Mouse (Mus musculus) heart, postnatal 14 days (tissue): ENCODE measurements around the gene Ttll9. TPM values are rescaled to one million over a fixed set of nuclear protein-coding genes. Genes with fewer than 3 reads are reported as not detected.

ENCODE experiments used
- DNase-seq, 2 experiments: peaks; one replicate each; pipeline ENCODE4 v3.0.0; 2021 to 2022
- intact Hi-C: fragments of 180-260 bp; cut with DNase I; formaldehyde crosslinking; loops from one replicate; pipeline ENCODE4 v1.15.1; 2025
- total RNA-seq, 2 experiments: library from RNA; stranded (reverse); gene quantifications; 2 replicates each; pipeline ENCODE4 v1.2.3; 2021

Ttll9 gene
- total RNA-seq, 2 experiments from 2014 or later, result not detected

DNA sequence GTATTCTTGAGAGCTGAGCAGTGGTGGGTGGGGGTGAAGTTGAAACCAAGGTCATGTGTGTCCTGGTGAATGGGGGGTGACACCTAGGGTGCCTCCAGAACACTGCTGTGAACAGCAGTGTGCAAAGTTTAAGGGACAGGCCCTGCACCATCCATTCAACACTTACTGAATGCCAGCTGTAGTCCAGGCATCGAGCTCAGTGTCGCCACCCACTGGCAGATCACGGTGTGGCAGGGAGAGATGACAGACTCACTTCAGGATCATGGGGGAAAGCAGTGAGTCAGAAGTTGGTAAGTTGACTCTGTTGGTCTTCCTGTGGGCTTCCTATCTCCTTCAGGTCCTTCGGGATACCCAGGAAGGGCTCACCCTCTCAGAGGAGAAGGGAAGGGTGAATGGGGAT, 22.4 kb upstream of the Ttll9 start:
- DNase-seq, result peak in 1 of 2 experiments; percentile 69
- intact Hi-C loops, result no loop called here

DNA sequence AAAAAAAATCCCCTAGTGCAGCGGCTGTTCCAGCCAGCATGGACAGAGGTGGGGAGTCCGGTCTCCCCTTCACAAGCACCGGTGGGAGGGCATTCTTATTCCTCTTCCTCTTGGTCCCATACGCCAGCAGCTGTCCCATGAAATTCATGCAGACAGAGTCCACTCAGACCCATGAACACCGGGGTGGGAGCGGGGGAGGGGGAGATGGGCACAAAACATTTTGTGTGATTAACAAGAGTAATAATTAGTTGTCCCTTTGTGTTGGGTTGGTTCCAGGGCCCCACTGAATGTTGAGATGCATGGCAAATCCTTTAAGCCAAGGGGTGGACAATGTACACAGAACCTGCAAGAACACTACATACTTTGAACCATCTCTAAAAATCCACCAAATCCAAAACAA, 21.2 kb upstream of the Ttll9 start:
- DNase-seq, result no peak
- intact Hi-C loops, result no loop called here

DNA sequence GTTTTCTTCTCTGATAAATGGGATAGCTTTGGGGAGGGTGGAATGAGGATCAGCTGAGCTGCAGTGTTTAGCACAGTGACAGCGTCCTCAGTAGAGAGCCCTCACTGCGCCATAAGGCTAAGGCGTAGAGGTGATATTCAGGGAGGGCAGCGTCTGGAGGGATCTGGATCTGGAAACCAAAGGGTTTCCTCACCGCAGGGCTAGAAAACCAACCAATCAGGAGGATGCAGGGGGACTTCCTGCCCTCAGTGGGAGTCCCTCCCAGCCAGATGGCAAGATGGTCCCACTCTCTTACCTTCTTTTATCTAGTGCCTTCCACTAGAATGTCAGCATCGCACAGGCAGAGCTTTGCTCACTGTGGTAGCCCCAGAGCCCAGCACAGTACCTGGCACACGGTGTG, 20.5 kb upstream of the Ttll9 start:
- no peak for DNase-seq
- intact Hi-C loops, result no loop called here

DNA sequence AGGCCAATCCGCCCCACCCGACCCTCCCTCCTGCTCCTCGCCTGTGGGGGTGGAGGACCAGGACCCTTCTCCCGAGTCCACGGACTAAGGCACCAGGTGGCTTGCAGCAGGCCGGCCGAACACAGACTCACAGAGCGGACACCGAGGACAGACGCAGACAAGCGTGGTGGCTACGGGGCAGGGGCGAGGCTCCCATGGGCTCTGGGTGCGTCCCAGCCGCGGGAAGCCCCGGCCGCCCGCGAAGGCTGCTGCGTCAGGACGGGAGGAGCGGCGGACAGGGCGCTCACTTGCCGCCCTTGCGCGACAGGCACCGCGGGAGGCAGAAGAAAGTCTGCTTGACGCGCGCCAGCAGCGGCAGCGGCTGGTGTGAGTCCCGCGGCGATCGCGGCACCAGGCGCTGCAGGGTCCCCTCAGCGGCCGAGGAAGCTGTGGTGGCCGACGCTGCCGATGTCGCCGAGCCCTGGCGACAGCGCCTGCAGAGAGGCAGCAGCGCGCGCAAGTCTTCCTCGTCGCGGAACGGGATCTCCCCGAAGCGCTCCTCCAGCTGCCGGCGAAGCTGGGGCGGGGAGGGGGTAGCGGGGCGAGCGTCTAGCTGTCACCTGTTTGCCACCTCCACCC, 19.3 kb upstream of the Ttll9 start:
- DNase-seq, result no peak
- intact Hi-C loops, result no loop called here

DNA sequence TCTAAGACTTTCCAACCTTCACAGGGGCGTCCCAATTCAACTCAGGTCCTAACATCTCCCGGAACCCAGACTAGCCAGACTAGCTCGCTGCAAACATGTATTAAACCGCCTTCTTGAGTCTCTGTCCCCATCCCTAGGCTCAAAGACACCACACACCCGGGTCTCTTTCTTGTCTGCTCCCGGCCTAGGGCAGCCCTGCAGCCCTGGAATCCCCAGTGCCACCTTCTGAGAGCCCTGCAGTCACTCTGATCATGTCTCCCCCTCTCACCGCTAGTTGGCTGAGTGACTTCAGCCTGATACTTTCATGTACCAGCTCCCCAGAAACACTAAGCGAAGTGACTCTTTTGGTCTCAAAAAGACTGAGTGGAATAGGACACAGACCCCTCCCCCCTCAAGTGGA, 18.7 kb upstream of the Ttll9 start:
- DNase-seq, result no peak
- intact Hi-C loops, result no loop called here

DNA sequence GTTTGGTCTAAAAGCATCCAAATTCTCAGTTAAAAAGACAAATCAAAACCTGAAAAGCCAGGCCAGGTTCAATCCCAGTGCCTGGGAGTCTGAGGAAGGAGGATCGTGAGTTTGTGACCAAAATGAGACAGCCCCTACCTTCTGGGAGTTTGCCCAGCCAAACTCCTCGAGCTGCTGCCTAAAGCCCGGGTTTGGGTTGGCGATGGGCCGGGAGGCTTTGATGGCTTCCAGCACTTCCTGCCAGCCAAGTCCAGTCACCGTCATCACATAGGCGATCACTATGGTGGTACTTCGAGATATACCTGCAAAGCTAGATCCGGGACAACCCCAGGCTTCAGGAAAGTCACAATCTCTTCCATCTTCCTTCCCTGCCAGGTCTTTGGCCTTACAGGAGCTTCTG, 18.3 kb upstream of the Ttll9 start:
- DNase-seq, result no peak
- intact Hi-C loops, result no loop called here

DNA sequence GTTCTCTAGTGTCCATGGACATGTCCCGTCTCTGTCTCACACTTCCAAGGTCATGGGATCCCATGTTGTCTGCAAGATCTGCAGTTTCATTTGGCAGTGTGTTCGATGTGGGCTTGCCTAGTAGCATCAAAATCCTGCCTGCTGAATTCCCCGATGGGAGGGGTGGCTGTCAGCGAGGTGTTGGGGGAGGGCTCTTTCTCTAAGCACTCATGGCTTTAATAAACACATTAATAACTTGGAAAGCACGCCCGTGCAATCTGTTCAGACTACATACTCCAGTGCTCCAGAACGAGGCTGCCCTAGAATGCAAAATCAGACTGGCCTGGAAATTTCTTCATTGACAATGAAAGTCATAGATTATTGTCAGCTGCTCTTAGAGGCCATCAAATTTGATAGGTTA, 15.2 kb upstream of the Ttll9 start:
- intact Hi-C loops, result no loop called here
- no peak for DNase-seq

DNA sequence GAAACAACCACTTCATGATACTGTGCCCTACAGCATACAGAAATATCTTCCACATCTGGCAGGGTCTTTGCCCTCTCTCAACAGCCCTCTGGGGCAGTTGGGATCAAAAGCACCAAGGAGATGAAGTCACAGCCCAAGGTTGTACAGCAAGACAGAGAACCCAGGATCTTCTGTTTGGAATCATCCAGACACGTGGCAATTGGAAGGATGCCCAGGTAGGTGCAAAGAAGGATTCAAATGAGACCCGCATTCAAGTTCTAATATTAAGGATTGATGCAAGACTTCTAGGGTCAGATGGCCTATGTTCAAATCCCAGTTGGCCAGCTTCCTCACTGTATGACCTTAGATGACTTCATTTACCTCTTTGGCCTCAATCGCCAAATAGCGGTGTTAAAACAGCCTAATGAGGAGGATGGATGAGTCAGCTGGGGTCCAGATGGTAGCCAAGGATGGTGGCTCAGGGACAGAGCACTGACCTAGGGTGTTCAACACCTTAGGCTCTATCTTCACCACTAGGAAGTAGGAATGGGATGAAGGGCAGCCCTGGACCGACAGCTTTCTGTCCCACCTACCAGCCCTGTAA, 13.8 kb upstream of the Ttll9 start:
- intact Hi-C loops, result no loop called here
- no peak for DNase-seq

DNA sequence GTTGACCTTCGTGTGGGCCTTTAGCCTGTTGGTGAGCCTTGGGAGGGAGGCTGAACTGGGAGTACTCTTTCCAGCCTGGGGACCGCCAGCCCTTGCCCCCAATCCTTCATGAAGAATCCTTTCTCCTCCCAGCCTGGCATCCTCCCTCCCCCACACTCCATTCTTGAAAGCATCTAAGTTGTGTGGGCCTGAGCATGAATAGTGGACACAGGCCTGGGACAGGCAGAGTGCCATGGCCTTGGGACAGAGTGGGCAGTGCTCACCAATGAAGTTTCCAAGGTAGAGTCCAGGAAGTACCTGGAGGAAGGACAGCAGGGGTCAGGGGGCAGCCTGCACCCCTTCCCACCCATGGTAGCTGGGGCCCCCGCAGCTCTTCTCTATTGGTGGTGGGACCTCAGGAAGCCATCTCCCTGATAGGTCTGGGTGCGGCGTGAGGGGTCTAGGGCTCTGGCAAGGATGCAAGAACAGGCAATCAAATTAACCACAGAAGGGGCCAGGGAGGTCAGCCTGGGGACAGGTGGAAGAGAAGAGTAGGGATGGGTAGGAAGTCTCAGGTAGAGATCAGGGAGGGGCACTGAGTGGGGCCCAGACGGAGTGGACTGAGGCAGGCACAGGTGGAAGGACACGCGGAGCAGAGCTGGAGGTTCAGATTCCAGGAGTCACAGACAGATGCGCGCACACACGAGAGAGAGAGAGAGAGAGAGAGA, 11.8 kb upstream of the Ttll9 start:
- intact Hi-C loops, result no loop called here
- DNase-seq, result no peak

DNA sequence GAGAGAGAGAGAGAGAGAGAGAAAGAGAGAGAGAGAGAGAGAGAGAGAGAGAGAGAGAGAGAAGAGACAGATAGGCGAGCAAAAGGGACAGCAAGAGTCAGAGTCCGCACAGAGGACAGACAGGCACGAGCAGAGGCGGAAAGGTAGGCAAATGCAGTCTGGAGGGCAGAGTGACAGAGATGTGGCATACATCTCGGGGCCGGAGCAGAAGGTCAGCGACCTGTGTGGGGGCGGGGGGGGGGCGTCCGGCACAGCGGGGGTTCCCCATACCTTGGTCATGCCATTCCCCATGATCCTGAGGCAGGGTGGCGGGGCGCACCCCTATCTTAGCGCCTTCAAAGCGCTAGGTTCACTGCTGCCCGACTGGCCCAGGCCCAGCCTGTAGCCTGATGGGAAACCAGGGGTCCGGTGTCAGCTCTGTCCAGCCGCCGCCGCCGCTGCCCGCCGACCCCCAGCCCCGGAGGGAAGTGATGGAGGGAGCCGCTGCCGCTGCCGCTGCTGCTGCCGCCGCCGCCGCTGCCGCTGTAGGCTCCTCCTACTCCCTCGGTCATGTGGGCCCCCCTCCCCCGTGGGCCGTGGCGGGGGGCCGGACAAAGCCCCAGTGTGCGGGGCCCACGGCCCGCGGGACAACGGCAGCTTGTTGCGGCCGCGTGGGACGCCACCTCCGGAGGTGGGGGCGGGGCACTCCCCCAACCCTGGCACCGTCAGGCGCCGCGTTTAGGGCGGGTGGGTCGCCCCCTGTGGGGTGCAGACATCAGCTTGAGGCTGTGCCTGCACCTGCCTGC, 11.0 kb upstream of the Ttll9 start, which contains the start of gene Dusp15:
TSS of gene Dusp15 (minus strand) at position 634 of the 785 bp plus-strand sequence.
- peak; percentile 25 to 33 for DNase-seq
- intact Hi-C loops, result no loop called here

DNA sequence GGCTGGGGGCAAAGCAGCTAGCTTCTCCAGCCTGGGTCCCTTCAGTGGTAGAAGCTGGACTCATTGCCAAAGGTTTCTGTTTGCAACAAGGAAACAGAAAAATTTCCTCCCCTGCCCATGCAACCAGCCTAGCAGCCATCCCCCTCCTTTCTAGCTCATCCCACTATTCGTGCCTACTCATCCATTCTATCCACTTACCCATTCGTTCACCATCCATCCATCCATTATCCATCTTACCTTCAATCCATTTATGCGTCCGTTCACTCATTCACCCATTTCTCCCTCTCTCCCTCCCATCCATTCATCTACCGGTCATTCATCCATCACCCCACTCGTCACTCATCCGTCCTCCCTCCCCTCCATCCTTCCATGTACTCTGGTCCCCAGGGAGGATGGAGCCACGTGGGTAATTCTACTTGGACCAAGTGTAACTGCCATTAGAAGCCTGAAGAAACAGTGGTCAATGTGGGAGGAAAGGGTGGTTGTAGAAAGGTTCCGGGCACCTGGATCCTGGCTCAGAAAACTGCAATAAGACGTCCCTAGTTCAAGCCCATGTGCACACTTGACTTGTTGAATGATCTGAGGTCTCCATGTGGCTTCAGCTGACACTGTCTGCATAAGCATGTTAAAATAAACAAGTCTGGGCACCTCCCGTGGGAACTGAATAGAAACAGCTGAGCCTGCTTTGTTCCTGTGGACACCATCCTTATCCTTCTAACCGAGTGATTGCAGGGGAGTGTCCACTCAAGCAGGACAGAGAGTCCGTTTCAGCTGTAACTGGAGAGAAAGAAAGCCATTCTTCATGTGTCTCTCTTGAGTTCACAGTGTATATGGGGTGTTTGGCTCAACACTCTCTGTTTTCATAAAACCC, 10.2 kb upstream of the Ttll9 start:
- intact Hi-C loops, result no loop called here
- no peak for DNase-seq

DNA sequence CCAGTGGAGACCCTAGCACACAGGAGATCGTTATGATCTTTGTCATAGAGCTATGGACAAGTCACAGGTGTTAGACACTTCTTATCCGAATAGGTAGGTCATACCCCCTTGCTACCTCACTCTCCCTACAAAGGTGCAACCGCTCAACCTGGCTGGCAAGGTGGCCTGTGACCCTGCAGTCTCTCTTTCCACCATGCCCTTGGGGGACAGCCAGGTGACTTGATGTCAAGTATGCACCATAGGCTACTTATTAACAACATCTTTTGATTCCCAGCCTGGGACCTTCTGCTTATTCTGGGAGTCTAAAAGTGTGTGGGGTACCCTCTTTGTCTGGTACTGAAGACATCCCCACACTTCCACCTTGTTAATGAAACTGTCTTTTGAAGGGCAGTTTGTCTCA, 4.2 kb upstream of the Ttll9 start:
- intact Hi-C loops, result no loop called here

DNA sequence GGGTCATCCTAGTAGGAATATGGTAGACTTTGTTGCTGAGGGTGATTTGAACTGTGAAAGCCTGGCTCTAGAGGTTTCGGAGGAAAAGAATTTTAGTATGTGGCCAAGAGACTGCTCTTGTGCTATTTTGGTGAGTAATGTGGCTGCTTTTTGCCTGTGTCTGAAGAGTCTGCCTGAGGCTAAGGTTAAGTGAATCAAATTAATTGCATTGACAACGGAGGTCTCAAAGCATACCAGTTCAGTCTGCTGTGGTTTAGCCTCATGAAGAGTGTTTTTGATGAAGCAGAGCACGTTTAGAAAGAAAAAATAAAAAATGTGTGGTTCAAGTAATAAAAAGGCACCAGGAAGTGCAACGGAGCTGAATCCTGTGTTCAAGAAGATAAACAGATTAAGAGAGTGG, 3.3 kb downstream of the Ttll9 start:
- intact Hi-C loops, result no loop called here
- DNase-seq, result no peak

More for the DNA sequence above, 4.2 kb upstream of the Ttll9 start:
- DNase-seq, result no peak

DNA sequence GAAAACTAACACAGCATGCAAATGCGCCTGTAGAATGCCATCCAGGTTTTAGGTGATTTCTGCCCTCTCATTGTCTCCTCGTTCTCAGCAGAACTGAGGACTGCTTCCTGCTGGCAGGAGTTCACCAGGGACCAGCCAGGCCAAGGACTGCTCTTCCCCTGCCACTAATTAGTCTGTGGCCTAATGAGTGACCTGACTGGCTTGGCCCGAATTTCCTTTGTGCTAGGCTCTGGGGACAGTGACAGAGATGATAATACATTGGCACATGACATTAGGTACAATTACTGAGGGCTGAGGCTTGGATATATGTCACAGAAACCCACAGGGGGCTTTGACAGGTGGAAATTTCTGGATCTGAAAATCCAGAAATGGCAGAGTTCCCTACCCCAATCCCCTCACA, 14.7 kb downstream of the Ttll9 start:
- no peak for DNase-seq
- intact Hi-C loops, result no loop called here

DNA sequence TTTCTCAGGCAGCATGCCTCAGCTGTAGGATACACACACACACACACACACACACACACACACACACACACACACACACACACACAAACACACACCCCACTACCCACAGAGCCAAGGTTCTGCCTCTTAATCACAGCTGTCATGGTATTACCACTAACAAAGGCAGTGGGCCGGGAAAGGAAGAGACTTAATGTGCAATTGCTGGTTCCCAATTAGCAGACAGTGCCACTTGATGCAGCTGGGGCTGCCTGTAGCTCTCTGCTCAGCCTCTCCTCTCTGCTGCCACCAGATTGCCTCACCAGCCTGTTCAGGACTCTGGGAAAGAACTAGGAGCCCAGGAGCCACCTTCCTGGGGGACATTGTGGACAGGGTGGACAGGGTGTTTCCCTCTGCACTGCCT, 23.3 kb downstream of the Ttll9 start:
- intact Hi-C loops, result no loop called here

DNA sequence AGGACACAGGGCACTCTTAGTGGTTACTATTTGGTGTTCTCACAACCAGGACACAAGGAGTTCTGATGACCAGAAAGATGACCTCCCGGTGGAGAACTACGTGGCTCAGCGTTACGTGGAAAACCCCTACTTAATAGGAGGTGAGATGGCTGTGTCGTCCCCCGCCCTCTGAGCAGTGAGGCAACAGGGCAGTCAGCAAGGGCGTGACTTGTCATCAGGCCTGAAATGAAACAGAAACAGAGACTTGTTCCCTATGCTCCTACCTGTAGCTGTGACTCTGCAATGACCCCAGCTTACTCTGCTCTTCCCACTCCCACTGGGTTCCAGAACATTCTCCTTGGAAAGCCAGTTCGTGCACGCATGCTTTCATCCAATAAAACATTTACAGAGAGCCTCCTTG, 29.2 kb downstream of the Ttll9 start:
- no peak for DNase-seq
- intact Hi-C loops, result no loop called here

More for the DNA sequence above, 23.3 kb downstream of the Ttll9 start:
- DNase-seq, result no peak

DNA sequence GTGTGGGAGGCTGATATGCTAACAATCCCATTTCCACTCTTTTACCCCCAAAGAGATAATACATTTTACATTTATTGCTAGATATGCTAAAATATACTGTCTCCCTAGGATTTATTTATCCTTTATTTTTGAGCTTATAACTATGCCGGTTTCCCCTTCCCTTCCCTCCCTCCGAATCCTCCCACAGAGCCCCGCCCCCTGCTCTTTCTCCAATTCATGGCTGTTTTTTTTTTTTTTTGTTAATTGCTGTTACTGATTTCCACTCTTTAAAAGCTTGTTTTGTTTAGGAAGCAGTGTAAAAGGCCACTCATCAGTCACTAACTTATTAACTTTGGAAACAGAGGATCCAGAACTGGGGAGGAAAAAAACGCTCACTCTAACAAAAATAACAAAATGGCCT, 34.8 kb downstream of the Ttll9 start:
- DNase-seq, result no peak
- intact Hi-C loops, result no loop called here

DNA sequence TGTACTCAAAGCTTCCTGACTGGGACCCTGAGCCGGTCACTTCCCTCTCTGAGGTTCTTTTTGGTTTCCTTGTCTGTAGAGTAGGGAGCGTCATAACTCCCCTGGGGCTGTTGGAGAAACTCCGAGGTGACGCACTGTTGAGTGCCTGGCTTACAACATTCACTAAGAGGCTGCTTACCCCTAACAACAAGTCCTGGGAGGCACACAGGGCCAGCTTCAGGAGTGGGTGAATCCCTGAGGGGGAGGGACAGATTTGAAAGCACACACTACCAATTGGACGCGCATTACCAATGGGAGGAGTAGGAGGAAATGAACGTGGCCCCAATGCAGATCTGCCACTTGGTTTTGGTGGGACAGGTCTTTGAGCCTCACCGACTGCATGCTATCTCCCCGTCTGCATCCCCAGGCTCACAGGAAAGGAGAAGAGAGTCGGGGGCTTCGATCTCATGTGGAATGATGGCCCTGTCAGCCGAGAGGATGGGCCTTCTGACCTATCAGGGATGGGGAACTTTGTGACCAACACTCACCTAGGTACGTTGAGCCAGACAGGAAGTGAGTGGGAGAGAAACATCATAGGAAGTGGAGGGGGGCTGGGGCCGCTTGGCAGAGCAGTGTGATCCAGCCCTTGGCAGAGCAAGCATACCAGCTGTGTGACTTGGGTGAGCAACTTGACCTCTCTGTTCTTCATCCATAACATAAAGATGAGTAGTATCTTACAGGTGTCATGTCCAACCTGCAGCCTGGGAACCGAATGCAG, 40.4 kb downstream of the Ttll9 start:
- intact Hi-C loops, result no loop called here
- no peak for DNase-seq

DNA sequence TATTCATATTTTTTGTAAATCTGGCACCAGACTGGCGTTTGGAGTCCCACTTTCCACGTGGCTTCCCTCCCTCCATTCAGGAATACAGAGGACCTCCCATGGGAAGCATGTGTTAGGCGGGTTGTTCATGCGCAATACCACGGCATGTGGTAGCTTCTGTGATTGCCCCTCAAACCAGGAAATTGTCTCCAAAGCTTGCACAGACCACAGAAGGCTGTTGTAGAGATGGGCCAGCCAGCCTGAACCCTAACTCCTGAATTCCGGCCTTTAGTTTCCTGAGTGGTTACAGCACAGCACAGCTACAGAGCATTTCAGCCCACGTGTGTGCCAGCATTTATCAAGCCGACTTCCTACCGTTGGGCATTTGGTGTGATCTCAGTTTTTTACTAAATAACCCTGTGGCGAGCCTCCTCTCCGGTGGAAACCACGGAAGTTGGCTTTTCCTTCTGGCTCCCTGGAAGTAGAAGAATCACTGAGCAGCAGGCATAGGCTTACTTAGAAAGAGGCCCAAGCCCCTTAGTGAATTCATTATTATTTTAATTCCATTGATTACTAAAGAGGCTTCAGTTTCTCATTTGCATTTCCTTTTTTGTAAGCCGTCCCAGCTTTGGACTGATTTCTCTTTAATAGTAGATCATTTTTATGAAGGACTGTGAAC, 41.5 kb downstream of the Ttll9 start:
- no peak for DNase-seq

More for the DNA sequence above, 41.5 kb downstream of the Ttll9 start:
- intact Hi-C loops, result no loop called here
